Mouse (Mus musculus): Measurements from ENCODE around the gene Snd1. TPM values are rescaled to one million over a fixed set of nuclear protein-coding genes. Genes with fewer than 3 reads are reported as not detected.

Gene Snd1
- polyA plus RNA-seq, 1 experiment, result 155 TPM

DNA sequence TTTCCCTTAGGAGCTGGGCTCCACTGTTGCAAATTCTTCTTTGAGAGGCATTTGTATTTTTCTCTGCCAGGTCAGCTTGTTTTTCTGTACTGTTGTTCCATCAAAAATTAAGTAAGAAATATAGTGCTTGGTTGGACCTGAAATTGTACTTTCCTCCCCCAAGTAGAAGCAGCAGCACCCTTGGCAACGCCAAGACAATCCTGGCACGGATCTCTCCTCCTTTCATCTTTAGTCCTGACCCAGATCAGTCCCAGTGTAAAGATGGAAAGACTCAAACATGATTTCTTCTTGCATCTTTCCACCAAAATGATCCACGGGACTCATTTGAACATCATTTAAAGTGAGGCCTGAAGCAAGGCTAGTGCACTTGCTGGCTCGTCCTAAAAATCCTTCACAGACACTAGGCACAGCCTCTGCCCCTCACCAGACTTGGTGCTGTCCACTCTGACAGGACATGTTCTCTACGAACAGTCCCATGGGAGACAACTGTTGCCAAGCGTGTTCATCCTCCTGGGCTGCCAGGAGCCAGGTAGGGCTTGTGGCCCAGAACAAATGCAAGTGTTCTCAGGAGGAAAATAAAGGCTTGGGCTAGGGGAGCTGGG, 328.8 kb downstream of the Snd1 start:
- no peaks in the 10 kb centered on the region for H3K27me3 ChIP-seq (ENCODE audit: control insufficient read depth, insufficient read depth, insufficient read length)
- H3ac ChIP-seq (ENCODE audit: control insufficient read depth, insufficient read length, low read depth), result no peak overlapping the region
- no peaks in the 10 kb centered on the region for H3K79me2 ChIP-seq (ENCODE audit: control insufficient read depth, insufficient read depth)
- TF ChIP-seq MYOG (IDR thresholded peaks at IDR 0.05; ENCODE audit: control insufficient read depth, extremely low read depth, insufficient read length) (no peak), MYOD1 (IDR thresholded peaks at IDR 0.05; ENCODE audit: control insufficient read depth, insufficient read length, low read depth) (no peak), CEBPB (IDR thresholded peaks at IDR 0.05; ENCODE audit: low read depth) (no peak), USF1 (IDR thresholded peaks at IDR 0.05; ENCODE audit: low read depth) (no peak), FOSL1 (IDR thresholded peaks at IDR 0.05; ENCODE audit: insufficient read depth, low read length, poor library complexity, severe bottlenecking) (no peak), MAX (IDR thresholded peaks at IDR 0.05) (no peak), CTCF (IDR thresholded peaks at IDR 0.05; ENCODE audit: control insufficient read depth, insufficient read depth, insufficient read length) (no peak)
- H3K4me3 ChIP-seq (ENCODE audit: insufficient read depth, poor library complexity, severe bottlenecking), result no peak overlapping the region
- peaks cover 3% of the 10 kb centered on the region for H3K79me3 ChIP-seq (ENCODE audit: low read depth)
- H3K36me3 ChIP-seq (ENCODE audit: control insufficient read depth, insufficient read depth), result peaks cover 62% of the 10 kb centered on the region

DNA sequence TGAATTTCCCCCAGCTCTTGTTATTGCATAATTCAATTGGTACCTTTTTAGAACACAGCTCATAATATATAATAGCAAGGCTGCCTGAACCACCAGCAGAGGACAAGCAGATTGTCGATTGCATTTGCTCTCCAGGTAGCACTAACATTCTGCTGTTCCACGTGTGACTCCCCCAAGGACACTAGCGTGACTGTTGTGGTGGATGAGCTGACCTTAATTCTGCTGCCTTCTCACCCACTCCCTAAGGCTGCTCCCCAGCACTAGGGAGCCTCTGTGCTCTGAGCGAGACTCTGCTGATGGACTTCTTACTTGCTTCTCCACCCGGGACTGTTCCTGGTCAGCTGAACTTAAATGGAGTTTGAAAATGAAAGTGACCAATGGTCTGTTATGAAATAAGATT, 329.8 kb downstream of the Snd1 start:
- no peaks in the 10 kb centered on the region for H3K79me3 ChIP-seq (ENCODE audit: low read depth)
- no peak overlapping the region for H3K4me3 ChIP-seq (ENCODE audit: insufficient read depth, poor library complexity, severe bottlenecking)
- H3ac ChIP-seq (ENCODE audit: control insufficient read depth, insufficient read length, low read depth), result no peak overlapping the region
- H3K36me3 ChIP-seq (ENCODE audit: control insufficient read depth, insufficient read depth), result peaks cover 62% of the 10 kb centered on the region
- TF ChIP-seq MYOG (IDR thresholded peaks at IDR 0.05; ENCODE audit: control insufficient read depth, extremely low read depth, insufficient read length), result no peak
- TF ChIP-seq CTCF (IDR thresholded peaks at IDR 0.05; ENCODE audit: control insufficient read depth, insufficient read depth, insufficient read length), result no peak
- no peak for TF ChIP-seq MAX (IDR thresholded peaks at IDR 0.05)
- TF ChIP-seq MYOD1 (IDR thresholded peaks at IDR 0.05; ENCODE audit: control insufficient read depth, insufficient read length, low read depth), result no peak
- TF ChIP-seq FOSL1 (IDR thresholded peaks at IDR 0.05; ENCODE audit: insufficient read depth, low read length, poor library complexity, severe bottlenecking), result no peak
- no peak for TF ChIP-seq CEBPB (IDR thresholded peaks at IDR 0.05; ENCODE audit: low read depth)
- TF ChIP-seq USF1 (IDR thresholded peaks at IDR 0.05; ENCODE audit: low read depth), result no peak
- H3K27me3 ChIP-seq (ENCODE audit: control insufficient read depth, insufficient read depth, insufficient read length), result no peaks in the 10 kb centered on the region
- no peaks in the 10 kb centered on the region for H3K79me2 ChIP-seq (ENCODE audit: control insufficient read depth, insufficient read depth)

DNA sequence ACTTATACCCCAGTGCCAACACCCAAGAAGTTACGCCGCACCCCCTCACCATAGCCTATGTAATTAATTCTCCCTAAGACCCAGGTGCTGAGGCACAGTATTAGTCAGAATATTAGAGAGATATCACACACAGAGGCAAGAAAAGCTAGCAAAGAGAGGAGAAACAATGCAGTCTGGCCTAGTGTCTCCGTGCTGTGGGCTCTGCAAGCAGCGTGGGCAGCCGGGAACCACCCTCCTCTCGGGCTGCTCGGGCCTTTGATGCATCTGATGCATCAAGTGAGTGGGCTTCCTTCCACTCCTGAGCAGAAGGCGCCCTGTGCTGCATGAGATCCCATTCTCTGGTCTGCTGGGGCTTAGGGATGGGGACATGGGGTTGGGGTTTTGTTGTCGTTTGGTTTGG, 338.1 kb downstream of the Snd1 start:
- H3K36me3 ChIP-seq (ENCODE audit: control insufficient read depth, insufficient read depth), result peaks cover 17% of the 10 kb centered on the region
- H3K79me2 ChIP-seq (ENCODE audit: control insufficient read depth, insufficient read depth), result no peaks in the 10 kb centered on the region
- no peaks in the 10 kb centered on the region for H3K79me3 ChIP-seq (ENCODE audit: low read depth)
- H3K27me3 ChIP-seq (ENCODE audit: control insufficient read depth, insufficient read depth, insufficient read length), result no peaks in the 10 kb centered on the region
- TF ChIP-seq MYOG (IDR thresholded peaks at IDR 0.05; ENCODE audit: control insufficient read depth, extremely low read depth, insufficient read length), result no peak
- no peak for TF ChIP-seq CTCF (IDR thresholded peaks at IDR 0.05; ENCODE audit: control insufficient read depth, insufficient read depth, insufficient read length)
- no peak for TF ChIP-seq MAX (IDR thresholded peaks at IDR 0.05)
- H3ac ChIP-seq (ENCODE audit: control insufficient read depth, insufficient read length, low read depth), result no peak overlapping the region
- no peak overlapping the region for H3K4me3 ChIP-seq (ENCODE audit: insufficient read depth, poor library complexity, severe bottlenecking)

DNA sequence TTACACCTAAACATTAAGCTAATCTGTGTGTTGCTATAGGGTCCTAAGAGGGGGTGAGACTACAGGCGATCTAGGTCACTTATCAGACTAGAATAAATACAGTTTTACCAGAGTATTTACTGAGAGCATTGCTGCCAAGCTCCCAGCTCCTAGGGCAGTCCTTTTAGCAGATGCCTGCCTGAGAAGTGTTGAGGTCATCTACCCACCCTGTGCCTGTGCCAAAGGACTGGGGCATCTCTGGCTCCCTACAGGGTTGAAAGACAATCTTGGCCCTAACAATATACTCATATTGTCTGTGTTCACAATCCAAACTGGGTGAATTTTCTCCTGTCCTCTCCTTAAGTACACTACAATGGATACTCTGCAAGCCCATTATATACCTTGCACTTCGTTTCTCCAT, 340.0 kb downstream of the Snd1 start:
- Histone ChIP-seq H3K4me3 (ENCODE audit: insufficient read depth, poor library complexity, severe bottlenecking) (no peak overlapping the region), H3K79me2 (ENCODE audit: control insufficient read depth, insufficient read depth) (no peaks in the 10 kb centered on the region), H3K27me3 (ENCODE audit: control insufficient read depth, insufficient read depth, insufficient read length) (no peaks in the 10 kb centered on the region), H3ac (ENCODE audit: control insufficient read depth, insufficient read length, low read depth) (no peak overlapping the region), H3K36me3 (ENCODE audit: control insufficient read depth, insufficient read depth) (peaks cover 22% of the 10 kb centered on the region), H3K79me3 (ENCODE audit: low read depth) (no peaks in the 10 kb centered on the region)
- TF ChIP-seq FOSL1 (IDR thresholded peaks at IDR 0.05; ENCODE audit: insufficient read depth, low read length, poor library complexity, severe bottlenecking), result no peak
- no peak for TF ChIP-seq MAX (IDR thresholded peaks at IDR 0.05)
- TF ChIP-seq MYOD1 (IDR thresholded peaks at IDR 0.05; ENCODE audit: control insufficient read depth, insufficient read length, low read depth), result no peak

DNA sequence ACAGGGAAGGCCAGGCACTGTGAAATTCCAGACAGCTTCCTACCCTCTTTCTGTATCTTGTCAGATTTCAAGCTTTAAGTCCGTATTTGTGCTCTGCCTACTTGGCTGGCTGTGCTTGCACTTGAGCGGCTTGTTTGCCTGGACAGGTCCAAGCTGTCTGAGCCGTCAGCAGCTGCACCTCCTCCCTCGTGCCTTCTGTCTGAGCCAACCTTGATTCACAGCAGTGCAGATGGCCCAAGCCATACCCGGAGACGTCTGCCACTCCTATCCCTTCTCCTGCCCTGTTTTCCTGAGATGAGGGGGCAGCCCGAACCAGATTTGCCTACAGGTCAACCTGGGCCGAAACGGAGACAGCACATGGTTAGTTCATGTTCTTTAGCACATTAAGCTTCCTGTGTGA, 342.1 kb downstream of the Snd1 start:
- TF ChIP-seq MYOG (IDR thresholded peaks at IDR 0.05; ENCODE audit: control insufficient read depth, extremely low read depth, insufficient read length), result no peak
- TF ChIP-seq MAX (IDR thresholded peaks at IDR 0.05), result no peak
- no peak for TF ChIP-seq FOSL1 (IDR thresholded peaks at IDR 0.05; ENCODE audit: insufficient read depth, low read length, poor library complexity, severe bottlenecking)
- no peak for TF ChIP-seq CEBPB (IDR thresholded peaks at IDR 0.05; ENCODE audit: low read depth)
- TF ChIP-seq USF1 (IDR thresholded peaks at IDR 0.05; ENCODE audit: low read depth), result no peak
- no peak for TF ChIP-seq CTCF (IDR thresholded peaks at IDR 0.05; ENCODE audit: control insufficient read depth, insufficient read depth, insufficient read length)
- peaks cover 22% of the 10 kb centered on the region for H3K36me3 ChIP-seq (ENCODE audit: control insufficient read depth, insufficient read depth)
- no peaks in the 10 kb centered on the region for H3K79me3 ChIP-seq (ENCODE audit: low read depth)
- H3K4me3 ChIP-seq (ENCODE audit: insufficient read depth, poor library complexity, severe bottlenecking), result no peak overlapping the region
- no peak overlapping the region for H3ac ChIP-seq (ENCODE audit: control insufficient read depth, insufficient read length, low read depth)
- H3K27me3 ChIP-seq (ENCODE audit: control insufficient read depth, insufficient read depth, insufficient read length), result no peaks in the 10 kb centered on the region
- no peaks in the 10 kb centered on the region for H3K79me2 ChIP-seq (ENCODE audit: control insufficient read depth, insufficient read depth)

DNA sequence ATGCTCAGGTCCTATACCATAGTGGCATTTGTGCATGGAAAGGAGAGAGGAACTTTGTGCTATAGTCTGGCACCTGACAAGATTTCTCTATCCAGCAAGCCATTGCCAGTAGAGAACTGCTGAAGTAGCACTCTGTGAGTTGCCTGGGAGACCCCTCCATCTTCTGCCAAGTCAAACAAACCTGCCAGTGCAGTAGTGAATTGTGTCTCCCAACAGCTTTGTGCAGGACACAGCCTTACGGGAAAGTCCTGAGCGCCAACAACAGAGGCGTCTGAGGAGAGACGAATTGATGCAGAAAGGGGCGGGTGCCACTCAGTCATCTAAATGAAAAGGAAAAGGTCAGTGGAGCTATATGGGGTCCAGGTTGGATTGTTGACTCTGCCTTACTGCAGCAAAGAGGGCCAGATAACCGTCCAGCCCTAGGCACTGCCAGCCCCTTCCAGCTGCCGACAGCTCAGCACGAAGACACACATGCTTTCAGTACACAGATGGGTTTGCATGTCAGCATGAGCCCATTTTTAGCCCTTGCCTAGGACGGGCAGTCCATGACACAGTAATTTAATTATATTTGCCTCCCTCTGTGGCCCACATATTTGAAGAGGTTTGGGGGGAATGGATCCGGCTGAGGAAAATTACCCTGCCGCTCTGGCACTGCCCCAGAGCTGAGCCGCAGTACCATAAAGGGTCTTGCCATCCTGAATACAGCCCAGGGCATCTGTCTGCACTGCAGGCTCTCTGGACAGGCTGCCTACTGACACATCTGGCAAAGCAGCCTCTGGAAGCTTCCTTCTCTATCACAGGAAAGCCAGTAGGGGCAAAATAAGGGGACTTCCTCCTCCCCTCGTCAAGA, 344.8 kb downstream of the Snd1 start:
- Histone ChIP-seq H3K4me3 (ENCODE audit: insufficient read depth, poor library complexity, severe bottlenecking) (no peak overlapping the region), H3K36me3 (ENCODE audit: control insufficient read depth, insufficient read depth) (peaks cover 22% of the 10 kb centered on the region), H3ac (ENCODE audit: control insufficient read depth, insufficient read length, low read depth) (no peak overlapping the region), H3K79me3 (ENCODE audit: low read depth) (no peaks in the 10 kb centered on the region), H3K79me2 (ENCODE audit: control insufficient read depth, insufficient read depth) (no peaks in the 10 kb centered on the region), H3K27me3 (ENCODE audit: control insufficient read depth, insufficient read depth, insufficient read length) (no peaks in the 10 kb centered on the region)
- no peak for TF ChIP-seq USF1 (IDR thresholded peaks at IDR 0.05; ENCODE audit: low read depth)
- no peak for TF ChIP-seq CTCF (IDR thresholded peaks at IDR 0.05; ENCODE audit: control insufficient read depth, insufficient read depth, insufficient read length)
- no peak for TF ChIP-seq MYOG (IDR thresholded peaks at IDR 0.05; ENCODE audit: control insufficient read depth, extremely low read depth, insufficient read length)
- no peak for TF ChIP-seq CEBPB (IDR thresholded peaks at IDR 0.05; ENCODE audit: low read depth)

All from C2C12 (cell line).